Comparison of ENCODE assay signal across 8 mouse cellular contexts in genomic region chr8:71908309-71909261, GRCm38 (mm10). TPM values are rescaled to one million over a fixed set of nuclear protein-coding genes. Genes with fewer than 3 reads are reported as not detected.
DNase-seq lines count a peak whose midpoint lies in the region; ATAC-seq and TF ChIP-seq lines count a peak whose summit lies in the region.

Zfp882 (plus strand) TSS chr8:71908608.
Zfp617 (plus strand) TSS chr8:71908635.

- peak; percentile 80 for DNase-seq in ES-E14 (ENCODE audit: low read depth, low spot score)
- peak; percentile 89 for DNase-seq in cerebellum, adult 11-12 months
- peak; percentile 75 for DNase-seq in heart, postnatal 25 days (ENCODE audit: low spot score)
- peak; percentile 85 to 94 for DNase-seq in layer of hippocampus, adult 18-20 months (ENCODE audit: low spot score in 2 of 2)
- DNase-seq in lung, adult 2 months, result peak; percentile 92
- peak; percentile 84 for DNase-seq in thymus, adult 2 months

- TF ChIP-seq CTCF in lung, adult 2 months (IDR thresholded peaks at IDR 0.05; ENCODE audit: insufficient read depth, low read length), result peak; percentile 36
- peak; percentile 16; the same call in 1 of the 2 replicates for TF ChIP-seq CTCF in olfactory bulb, adult 2 months (IDR thresholded peaks at IDR 0.05; ENCODE audit: insufficient read depth, low read depth, low read length)
- peak; percentile 67; the same call in 1 of the 2 replicates for TF ChIP-seq CTCF in thymus, adult 2 months (IDR thresholded peaks at IDR 0.05; ENCODE audit: borderline replicate concordance, control insufficient read depth, extremely low read depth, insufficient read depth, low read length, poor library complexity)

- peak; percentile 52; the same call in 1 of the 2 replicates for TF ChIP-seq POLR2A in lung, adult 2 months (IDR thresholded peaks at IDR 0.05; ENCODE audit: borderline replicate concordance, extremely low read depth, low read depth, low read length)
- TF ChIP-seq POLR2A in olfactory bulb, adult 2 months (IDR thresholded peaks at IDR 0.05; ENCODE audit: insufficient read depth, low read depth, low read length), result peak; percentile 61; the same call in 1 of the 2 replicates
- 0 out of 2 replicates have a peak, but pooled peaks have one; percentile 34 for TF ChIP-seq POLR2A in thymus, adult 2 months (IDR thresholded peaks at IDR 0.05; ENCODE audit: control insufficient read depth, extremely low read depth, insufficient read depth, low read length, poor library complexity)

- H3K9ac ChIP-seq in ES-E14 (ENCODE audit: insufficient read depth, low read depth, low read length, poor library complexity, severe bottlenecking), result peak within 1 kb of the TSS; percentile 83
- peak within 1 kb of the TSS; percentile 91 for H3K9ac ChIP-seq in forebrain, embryonic 15.5 days (replicated peaks)

- peaks cover 2% of the 10 kb centered on the region; the same call in 1 of the 2 replicates for H3K9me3 ChIP-seq in ES-E14 (ENCODE audit: control insufficient read depth, insufficient read depth, low read depth, low read length)
- H3K9me3 ChIP-seq in forebrain, embryonic 15.5 days, result no peaks in the 10 kb centered on the region

- no peaks in the 10 kb centered on the region for H3K27me3 ChIP-seq in forebrain, embryonic 15.5 days
- no peaks in the 10 kb centered on the region for H3K27me3 ChIP-seq in thymus, adult 2 months (ENCODE audit: control insufficient read depth, insufficient read depth, low read length)

- H3K36me3 ChIP-seq in ES-E14 (ENCODE audit: control insufficient read depth, insufficient read depth, low read length, poor library complexity, severe bottlenecking), result no peaks in the 10 kb centered on the region
- H3K36me3 ChIP-seq in forebrain, embryonic 15.5 days, result peaks cover 3% of the 10 kb centered on the region
- no peaks in the 10 kb centered on the region for H3K36me3 ChIP-seq in thymus, adult 2 months (ENCODE audit: control insufficient read depth, insufficient read depth, low read length)

- no peaks in the 10 kb centered on the region for H3K4me1 ChIP-seq in ES-E14 (ENCODE audit: control insufficient read depth in 2 of 2, insufficient read depth in 2 of 2, low read length in 2 of 2, poor library complexity in 1 of 2)
- H3K4me1 ChIP-seq in forebrain, embryonic 15.5 days, result peaks cover 6% of the 10 kb centered on the region
- H3K4me1 ChIP-seq in lung, adult 2 months (ENCODE audit: control insufficient read depth, insufficient read depth, low read length), result no peaks in the 10 kb centered on the region
- no peaks in the 10 kb centered on the region for H3K4me1 ChIP-seq in olfactory bulb, adult 2 months (ENCODE audit: control insufficient read depth, insufficient read depth, low read length)
- H3K4me1 ChIP-seq in thymus, adult 2 months (replicated peaks; ENCODE audit: control insufficient read depth, insufficient read depth, low read length), result no peaks in the 10 kb centered on the region

- H3K4me2 ChIP-seq in forebrain, embryonic 15.5 days (replicated peaks), result peak within 1 kb of the TSS; percentile 54

- peak within 1 kb of the TSS; percentile 77 for H3K27ac ChIP-seq in ES-E14 (ENCODE audit: insufficient read depth, low read depth, low read length, poor library complexity, severe bottlenecking)
- peak within 1 kb of the TSS; percentile 98 for H3K27ac ChIP-seq in forebrain, embryonic 15.5 days (replicated peaks)
- peak within 1 kb of the TSS; percentile 100 for H3K27ac ChIP-seq in olfactory bulb, adult 2 months (ENCODE audit: insufficient read depth, low read depth, low read length)
- H3K27ac ChIP-seq in thymus, adult 2 months (ENCODE audit: control insufficient read depth, insufficient read depth, low read length), result no peak within 1 kb of the TSS

- in situ Hi-C loops in ES-E14 (cut with MboI; ENCODE audit: low sequenced_read_pairs in 2 of 2, unreplicated experiment in 2 of 2), result no loop called here

- intact Hi-C loops in heart, postnatal 25 days (cut with DNase I), result loop anchor here (1.0 to 5.0 kb wide), 2 partner anchors 15 to 64 kb away; no protein-coding TSS in a partner anchor

- WGBS in forebrain, embryonic 15.5 days, result 5% methylated on average over 47 of the region's 47 CpGs
- WGBS in lung, adult 2 months, result 4% methylated on average over 47 of the region's 47 CpGs
- 2% methylated on average over 47 of the region's 47 CpGs for WGBS in olfactory bulb, adult 2 months
- WGBS in thymus, adult 2 months, result 8% methylated on average over 47 of the region's 47 CpGs

- peak within 1 kb of the TSS; percentile 78 to 90 for H3K4me3 ChIP-seq in ES-E14 (ENCODE audit: insufficient read depth in 1 of 2, low read depth in 1 of 2, low read length in 2 of 2, poor library complexity in 1 of 2, severe bottlenecking in 1 of 2)
- H3K4me3 ChIP-seq in forebrain, embryonic 15.5 days, result peak within 1 kb of the TSS; percentile 71
- peak within 1 kb of the TSS; percentile 91 for H3K4me3 ChIP-seq in lung, adult 2 months (replicated peaks; ENCODE audit: extremely low read depth, low read depth, low read length)
- peak within 1 kb of the TSS; percentile 100 for H3K4me3 ChIP-seq in olfactory bulb, adult 2 months (ENCODE audit: insufficient read depth, low read depth, low read length)
- peak within 1 kb of the TSS; percentile 84 for H3K4me3 ChIP-seq in thymus, adult 2 months (ENCODE audit: control insufficient read depth, insufficient read depth, low read length)

- peak; percentile 96 for ATAC-seq in forebrain, embryonic 15.5 days (replicated peaks)

TF ChIP-seq in ES-E14, 5 proteins besides CTCF, POLR2A, EP300 and RAD21:
- peak; percentile 78; the same call in 1 of the 2 replicates for TF ChIP-seq HCFC1 (IDR thresholded peaks at IDR 0.05; ENCODE audit: borderline replicate concordance, insufficient read depth, low read length)
- TF ChIP-seq CHD2 (IDR thresholded peaks at IDR 0.05; ENCODE audit: low read depth, low read length), result no peak
- TF ChIP-seq ZNF384 (IDR thresholded peaks at IDR 0.05; ENCODE audit: low read depth, low read length), result no peak
- no peak for TF ChIP-seq MAFK (IDR thresholded peaks at IDR 0.05; ENCODE audit: insufficient read depth, low read depth, low read length)
- 0 out of 2 replicates have a peak, but pooled peaks have one; percentile 21 for TF ChIP-seq ZC3H11A (IDR thresholded peaks at IDR 0.05; ENCODE audit: borderline replicate concordance, low read depth, low read length)
TF ChIP-seq in ES-E14: peak in this region for 2.

RNA-seq across cellular contexts. Expression of gene Zfp882, which starts in this region (rescaled TPM):
- total RNA-seq in ES-E14 (2012; rRNA removed), result 6.7 and 7.1 TPM in 2 replicates
- 16.4 and 17.8 TPM in 2 replicates for polyA plus RNA-seq in forebrain, embryonic 15.5 days (2015; fragmentation: Nextera tagmentation; extraction: Ambion mirVana)
- 1 to 10 TPM; 3.1 to 6.1 TPM for total RNA-seq in heart, postnatal 25 days (2021)
- 10 to 100 TPM; 15.2 to 16.2 TPM for total RNA-seq in layer of hippocampus, adult 18-20 months (2021)
- polyA plus RNA-seq in lung, adult 2 months (2012; rRNA removed), result 0.57 and 0.96 TPM in 2 replicates
- not detected in 2 replicates for polyA plus RNA-seq in olfactory bulb, adult 2 months (2012; ENCODE audit: insufficient read depth, insufficient read length, low replicate concordance, missing spikeins)
- polyA plus RNA-seq in thymus, adult 2 months (2012; rRNA removed), result 1.5 and 1.7 TPM in 2 replicates

RNA-seq across cellular contexts. Expression of gene Zfp617, which starts in this region (rescaled TPM):
- 15.1 and 16.0 TPM in 2 replicates for total RNA-seq in ES-E14 (2012; rRNA removed)
- 31.7 and 32.5 TPM in 2 replicates for polyA plus RNA-seq in forebrain, embryonic 15.5 days (2015; fragmentation: Nextera tagmentation; extraction: Ambion mirVana)
- 10 to 100 TPM; 22.4 to 28.8 TPM for total RNA-seq in heart, postnatal 25 days (2021)
- 10 to 100 TPM; 24.5 to 26.0 TPM for total RNA-seq in layer of hippocampus, adult 18-20 months (2021)
- 1.7 and 2.7 TPM in 2 replicates for polyA plus RNA-seq in lung, adult 2 months (2012; rRNA removed)
- polyA plus RNA-seq in olfactory bulb, adult 2 months (2012; ENCODE audit: insufficient read depth, insufficient read length, low replicate concordance, missing spikeins), result not detected in 2 replicates
- 2.5 and 3.3 TPM in 2 replicates for polyA plus RNA-seq in thymus, adult 2 months (2012; rRNA removed)

Comparison
In these comparisons a context has a peak if more than half of its experiments do, and no peak if none do; other contexts are left out.
1. CTCF ChIP-seq: peak in every context shown above with its lines; median percentile 67 in thymus, adult 2 months; 36 in lung, adult 2 months; 16 in olfactory bulb, adult 2 months.